Mouse (Mus musculus): ENCODE measurements at regions not wholly inside any gene's neighbourhood (a gene's known extent, or its start where the extent isn't known, plus 50 kb on each side); places are given as distances from the start of the nearest gene placed in this dataset.

DNA sequence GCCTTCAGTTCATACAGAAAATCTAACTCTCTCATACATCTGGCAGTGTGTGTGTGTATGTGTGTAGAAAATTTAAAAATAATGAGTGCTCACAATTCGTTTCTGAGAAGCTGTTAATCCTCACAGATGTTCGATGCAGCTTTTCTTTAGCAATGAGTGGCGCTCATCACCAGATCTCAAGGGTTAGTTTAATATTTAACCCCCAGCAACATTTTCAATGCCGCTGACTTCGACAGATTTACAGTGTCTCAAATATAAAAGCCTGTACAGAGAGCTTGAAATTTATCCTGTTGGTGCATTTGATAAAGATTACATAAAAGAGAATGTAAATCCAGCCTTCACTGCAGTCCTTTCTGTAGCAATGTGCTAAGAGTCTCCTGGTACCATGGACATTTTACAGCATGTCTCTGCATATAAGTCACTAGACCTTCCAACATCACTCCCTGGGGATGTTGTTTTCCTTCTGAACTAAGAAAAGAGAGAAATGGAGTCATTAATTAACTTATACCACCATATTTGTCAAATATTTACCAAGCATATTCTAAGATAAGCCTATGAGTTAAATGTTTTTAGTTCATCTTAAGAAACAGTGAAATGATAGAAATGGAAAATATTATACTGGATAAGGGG lies 670.8 kb upstream of the Kirrel3 start:
- DNase-seq, result no peak

DNA sequence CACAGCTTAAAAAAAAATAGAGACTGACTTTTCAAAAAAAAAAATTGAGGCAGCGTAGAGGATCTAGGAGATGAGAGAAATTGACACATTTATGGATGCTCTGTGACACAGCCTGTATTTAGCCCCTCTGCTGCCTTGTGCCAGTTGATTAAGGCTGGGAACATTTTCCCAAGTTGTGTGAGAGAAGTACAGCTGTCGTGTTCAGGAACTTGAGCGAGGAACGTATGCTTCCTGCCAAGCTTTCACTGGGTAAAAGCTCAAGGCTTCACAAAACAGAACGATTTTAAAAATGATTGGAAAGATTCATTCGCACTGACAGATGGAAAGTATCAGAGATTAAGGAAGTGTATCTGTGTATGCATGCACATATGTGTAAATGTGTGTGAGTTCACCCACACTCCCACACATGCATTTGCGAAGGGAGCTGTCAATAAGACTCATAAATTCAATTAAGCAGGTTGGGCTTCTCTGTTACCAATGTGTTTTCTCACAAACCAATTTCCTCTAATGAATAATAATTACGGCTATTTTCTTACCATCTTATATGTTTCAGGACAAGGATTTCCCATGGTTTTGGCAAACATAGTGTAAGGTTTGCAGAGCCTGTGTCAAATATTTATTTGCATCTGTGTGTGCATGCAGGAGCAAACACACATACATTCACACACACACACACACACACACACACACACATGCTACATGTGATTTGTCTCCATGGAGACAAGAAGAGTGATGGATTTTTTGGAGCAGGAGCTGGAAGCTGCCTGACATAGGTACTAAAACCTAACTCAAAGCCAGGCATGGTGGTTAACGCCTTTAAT lies 662.9 kb upstream of the Kirrel3 start:
- DNase-seq, result no peak

DNA sequence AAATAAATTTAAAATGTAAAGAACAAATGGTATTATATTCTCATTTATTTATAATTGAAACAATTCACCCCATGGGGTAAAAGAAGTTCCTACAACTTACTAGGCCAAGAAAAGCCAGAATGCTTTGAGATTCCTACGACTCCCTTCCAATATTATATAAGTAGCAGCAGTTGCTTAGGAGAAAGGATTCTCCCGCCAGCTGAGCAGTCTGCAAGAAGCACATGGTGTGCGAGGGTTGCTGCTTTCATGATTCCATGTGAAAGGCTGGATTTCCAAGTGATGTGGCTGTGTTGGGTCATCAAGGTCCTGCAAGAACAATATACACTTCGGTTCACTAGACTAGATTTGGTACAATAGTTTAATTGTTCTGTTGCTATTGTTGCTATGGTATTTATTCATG lies 659.6 kb upstream of the Kirrel3 start:
- DNase-seq, result no peak

DNA sequence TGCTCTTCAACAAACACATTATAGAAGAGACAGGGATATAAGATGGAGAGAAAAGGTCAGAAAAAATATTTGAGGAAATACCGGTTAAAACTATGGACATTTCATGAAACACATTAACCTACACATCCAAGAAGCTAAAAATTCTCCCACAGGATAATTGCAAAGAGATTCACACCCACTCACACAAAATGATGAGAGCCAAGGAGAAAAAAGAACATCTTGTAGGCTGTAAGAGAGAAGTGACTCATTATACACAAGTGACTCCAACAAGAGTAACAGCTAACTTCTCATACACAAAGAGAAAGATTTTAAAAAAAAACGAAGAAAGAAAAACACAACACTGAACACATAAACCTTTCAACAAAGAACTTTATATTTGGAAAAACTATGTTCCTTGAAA lies 658.3 kb upstream of the Kirrel3 start:
- no peak for DNase-seq

DNA sequence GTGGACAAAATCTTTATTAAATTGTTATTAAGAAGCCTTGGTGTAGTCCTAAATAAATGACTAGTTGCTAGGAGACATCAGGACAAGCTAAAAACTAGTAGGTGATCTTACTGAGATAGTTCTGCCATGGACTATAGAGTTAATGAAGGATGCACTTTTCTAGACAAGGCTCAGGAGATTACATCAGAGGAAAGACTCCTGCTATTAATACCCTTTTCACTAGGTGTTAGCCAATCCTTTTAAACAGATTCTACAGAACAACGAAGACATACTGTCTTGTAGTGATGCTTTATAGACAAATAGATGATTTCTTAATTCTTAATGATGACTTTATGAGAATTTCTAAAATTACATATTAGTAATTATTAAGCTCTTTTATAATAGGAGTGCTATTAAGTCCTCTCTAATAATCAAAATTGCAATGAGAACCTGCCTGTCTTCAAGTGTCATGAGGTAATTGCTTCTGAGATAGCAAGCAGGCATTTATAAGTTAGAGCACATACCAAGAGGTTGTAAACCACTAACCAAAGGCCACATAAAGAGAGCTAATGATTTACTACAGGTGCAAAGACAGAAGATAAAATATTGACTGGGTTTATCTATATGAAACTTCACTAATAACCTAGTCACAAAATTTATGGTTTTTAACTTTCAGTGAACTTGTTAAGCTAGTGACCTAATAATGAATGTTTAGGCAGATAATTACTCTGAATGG lies 647.9 kb upstream of the Kirrel3 start:
- no peak for DNase-seq

DNA sequence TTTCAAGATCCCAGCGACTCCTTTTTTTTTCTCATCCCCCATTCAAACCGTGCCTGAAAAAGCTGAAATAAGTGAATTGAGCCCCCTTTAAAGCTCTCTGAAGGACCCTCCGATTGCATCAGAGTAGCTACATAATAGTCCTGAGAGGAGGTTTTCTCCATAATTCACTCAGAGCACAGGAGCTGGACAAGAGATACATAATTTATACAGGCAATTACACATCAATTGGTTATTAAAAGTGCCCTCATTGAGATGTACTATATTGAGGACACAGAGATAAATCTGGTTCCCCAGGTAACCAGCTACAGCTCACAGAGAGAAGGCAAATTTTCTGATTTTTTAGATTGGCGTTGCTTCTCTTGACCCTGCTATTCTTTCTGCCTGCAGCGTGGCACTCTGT lies 636.1 kb upstream of the Kirrel3 start:
- DNase-seq, result no peak

DNA sequence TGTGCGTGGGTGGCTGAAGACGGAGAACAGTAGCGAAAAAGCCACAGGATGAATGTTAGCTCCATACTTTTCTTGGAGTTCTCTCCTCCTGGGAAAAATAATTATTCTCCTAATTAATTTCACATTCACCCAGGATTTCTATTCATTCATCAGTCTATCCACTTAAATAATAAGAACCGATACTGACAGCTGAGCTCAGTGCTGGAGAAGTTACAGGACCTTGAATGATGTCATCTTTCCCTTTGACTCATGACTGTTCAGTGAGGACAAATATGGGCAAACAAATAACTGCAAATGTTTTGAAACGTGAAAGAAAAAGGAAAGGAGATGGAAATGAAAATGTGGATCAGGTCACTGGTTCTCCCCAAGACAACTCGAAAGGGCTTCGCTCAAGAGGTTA lies 635.7 kb upstream of the Kirrel3 start:
- DNase-seq, result no peak

DNA sequence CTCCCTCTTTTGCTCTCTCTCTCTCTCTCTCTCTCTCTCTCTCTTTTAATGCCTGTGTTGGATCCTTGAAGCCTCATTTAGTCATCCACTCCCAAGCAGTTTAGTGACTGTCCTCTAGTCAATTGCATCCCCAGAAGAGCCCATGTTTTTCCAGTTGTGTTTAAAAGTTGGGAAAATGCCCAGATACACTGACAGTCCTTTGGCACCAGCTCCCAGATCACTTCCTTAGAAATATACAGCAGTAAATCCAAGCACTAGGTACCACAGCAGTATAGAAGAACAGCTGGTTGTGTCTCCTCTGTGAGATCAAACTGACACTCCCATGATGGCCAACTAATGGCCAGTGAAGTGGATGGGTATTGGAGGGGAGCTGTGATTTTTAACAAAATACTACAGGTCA lies 634.7 kb upstream of the Kirrel3 start:
- DNase-seq, result no peak

DNA sequence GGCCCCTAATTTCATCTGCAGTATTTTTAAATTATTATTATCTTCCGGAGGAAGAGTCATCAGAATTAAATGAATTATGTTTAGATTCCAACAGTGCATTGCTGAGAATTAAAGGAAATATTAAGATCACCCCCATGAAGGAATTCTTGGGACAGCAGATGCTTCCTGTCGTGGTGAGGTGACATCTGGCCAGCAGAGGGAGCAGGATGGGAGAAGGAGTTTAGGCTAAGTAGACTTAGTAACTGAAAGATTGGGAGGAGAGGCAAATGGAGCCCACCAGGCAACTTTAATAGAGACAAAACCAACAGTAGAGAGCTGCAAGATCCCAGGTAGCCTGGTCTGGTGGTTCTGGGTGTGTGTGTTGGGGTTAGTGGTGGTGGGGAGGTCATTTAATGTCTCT lies 629.5 kb upstream of the Kirrel3 start:
- peak; percentile 21 to 54 for DNase-seq

DNA sequence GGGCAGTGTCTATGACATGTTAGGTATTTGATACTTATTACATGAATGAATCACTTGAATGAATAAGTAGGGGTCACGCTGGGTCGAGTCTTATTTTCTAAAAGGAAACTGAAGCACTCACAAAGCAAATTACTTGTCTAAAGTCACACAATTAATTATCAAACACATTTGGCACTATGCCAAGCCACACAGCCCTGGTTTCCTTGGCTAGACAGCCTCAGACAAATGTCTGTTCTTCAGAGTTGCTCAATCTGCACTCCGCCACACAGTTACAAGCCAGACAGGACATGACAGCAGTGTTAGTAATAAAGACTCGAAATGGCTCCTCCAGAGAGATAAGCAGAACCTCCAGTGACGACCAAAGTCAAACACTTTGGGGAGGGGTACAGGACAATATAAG lies 627.2 kb upstream of the Kirrel3 start:
- DNase-seq, result no peak

DNA sequence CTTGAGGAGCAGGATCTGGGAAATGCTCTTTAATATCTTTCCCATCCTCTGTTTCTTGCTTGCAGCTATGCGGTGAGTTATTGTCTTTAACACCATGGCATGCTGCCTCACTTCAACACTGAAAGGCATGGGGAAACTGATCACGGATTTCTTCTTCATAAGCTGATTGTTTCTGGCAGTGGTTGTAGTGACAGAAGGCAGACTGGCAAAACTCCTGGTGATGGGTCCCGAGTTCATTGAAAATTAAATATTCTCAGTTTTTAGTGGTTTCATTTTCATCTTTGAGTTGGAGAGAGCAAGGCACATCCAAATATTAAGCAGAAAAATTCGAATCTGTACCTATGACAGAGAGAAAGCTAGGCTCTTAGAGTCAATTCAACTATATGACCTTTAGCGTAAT lies 617.0 kb upstream of the Kirrel3 start:
- DNase-seq, result no peak

DNA sequence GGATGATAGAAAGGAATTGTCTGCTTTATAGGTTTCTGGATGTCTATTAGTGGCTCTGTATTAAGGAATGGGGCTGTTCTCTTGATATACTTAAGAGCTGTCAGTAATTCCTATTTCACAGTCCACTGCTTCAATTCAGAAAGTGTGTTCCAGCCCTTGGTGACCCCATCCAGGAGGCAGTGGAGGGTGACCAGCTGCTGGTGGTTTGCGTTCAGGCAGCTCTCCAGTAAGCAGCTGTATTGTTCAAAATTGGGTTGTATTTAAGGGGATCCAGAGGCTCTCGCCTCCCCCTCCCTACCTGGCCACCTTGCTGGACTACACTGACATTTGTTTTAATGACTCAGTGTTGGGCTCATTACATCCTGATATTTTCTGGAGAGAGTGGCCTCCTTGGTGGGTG lies 598.4 kb upstream of the Kirrel3 start:
- DNase-seq, result no peak

DNA sequence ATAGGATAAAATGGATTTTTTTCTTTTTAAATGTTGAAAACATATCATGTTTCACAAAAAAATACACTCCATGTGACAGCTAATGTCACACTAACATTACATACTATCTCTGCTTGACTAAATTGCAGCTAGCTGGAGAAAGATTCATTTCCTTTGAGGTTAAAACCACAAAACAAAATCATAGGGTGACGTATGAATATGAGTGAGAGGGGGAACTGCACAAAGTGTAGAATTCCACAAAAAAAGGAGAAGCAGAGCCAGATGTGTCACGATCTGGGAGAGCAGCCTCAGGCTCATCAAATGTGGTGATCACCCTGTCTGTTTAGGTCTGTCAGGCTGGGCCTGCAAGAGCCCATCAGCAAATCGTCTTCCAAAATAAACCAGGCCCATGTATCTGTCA lies 593.7 kb upstream of the Kirrel3 start:
- no peak for DNase-seq

DNA sequence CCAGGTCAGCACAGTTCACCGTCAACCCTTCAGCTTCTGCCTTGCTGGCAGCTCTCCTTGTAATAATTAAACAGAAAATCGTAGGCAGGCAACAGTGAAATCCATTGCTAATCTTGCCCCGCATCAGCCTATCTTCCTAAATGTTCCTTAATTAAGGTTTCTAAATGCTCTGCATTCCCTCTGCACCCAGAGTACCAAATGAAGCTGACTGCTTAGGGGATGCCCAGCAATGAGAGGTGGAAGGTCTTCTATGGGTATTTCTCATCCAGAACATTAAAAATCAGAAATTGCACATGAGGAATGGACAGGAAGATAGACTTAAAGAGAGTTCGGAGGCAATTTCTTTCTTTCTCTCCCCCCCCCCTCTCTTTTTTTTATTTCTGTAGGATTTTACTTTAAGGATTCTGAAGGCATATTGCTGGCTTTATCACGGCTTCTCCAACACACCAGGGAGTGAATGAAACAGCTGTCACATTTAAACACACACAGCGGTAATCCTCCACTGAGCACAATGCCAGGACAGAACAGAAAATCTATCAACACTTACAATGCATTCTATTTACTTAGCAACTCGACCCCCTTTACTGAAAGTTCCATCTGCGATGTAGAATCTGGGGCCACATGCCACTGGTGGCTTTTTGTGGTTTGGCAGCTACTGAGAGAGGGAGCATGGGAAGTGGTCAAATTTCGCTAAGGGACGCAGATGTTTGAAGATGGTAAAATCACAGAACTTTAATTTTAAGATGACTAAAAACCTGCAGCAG lies 584.2 kb upstream of the Kirrel3 start:
- peak; percentile 15 to 27 for DNase-seq

DNA sequence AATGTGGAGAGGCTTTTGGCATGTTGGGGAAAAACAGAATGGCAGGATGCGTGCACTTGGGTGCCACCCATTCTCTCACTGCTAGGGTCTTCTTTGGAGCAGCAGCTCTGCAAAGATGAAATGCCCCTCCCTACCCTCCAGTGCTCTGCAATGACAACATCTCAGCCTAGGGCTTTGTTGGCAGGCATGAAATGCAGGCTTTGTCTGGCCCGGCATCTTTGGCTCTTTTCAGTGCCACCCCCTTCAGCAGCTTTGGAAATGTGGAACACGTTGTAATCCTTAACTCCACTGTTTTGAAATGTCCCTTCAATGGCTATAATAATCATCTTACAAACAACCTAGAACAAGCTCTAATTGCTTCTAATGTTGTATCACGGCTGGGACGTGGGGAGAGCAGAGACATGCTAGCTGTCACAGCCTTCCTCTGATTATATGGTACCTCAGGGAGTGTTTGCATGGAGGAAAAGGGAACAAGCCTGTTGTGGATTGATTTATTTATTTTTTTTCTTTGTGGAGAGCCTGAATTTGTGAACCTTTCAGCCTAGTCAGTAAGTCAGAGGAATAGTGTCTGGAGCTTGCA lies 581.6 kb upstream of the Kirrel3 start:
- no peak for DNase-seq

DNA sequence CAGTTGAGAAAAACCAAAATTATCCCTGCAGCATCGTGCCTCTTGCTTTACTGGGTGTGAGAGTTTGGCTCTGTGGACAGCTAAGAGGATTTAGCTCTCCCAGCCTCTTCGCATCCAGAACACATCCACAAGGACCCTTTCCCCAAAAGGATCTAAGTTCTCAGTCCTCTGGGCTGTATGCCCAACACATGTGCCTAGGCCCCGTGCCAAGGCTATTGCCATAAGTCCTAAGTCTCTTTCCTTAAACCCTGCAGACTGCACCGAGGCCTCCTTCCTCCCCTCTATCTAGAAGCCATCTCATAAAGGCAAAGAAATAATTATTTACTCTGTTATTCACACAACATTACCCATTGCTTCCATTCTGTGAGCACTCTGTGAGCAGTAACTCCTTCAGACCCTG lies 570.8 kb upstream of the Kirrel3 start:
- no peak for DNase-seq

DNA sequence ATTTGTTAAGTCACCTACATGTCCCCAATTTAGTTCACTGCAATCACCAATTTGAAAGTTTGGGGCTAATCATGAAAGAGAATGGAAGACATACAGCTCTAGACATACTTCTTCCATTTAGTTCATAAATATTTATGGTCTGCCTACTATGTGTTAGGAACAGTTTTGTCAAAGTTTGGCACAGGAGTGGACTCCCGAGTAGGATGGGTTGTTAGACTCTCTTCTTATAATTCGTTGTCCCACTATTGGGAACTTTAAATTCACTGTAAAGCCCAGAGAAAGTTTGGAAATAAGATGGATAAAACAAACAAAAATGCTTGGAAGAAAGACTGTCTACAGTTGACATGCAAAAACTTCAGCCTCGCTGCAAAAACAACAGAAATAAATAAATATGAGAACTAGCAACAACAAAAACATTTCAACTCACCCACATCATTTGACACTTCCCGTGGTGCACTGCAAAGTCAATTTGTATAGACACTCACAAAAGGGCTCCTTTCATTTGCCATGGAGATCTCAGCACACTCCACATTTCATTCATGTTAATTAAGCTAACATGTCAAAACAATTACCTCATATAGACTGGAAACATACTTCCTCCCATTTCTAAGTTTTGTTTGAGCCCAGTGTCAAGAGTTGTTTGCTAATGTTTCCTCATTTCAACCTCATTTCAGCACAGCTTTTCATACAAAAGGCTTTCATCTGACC lies 570.2 kb upstream of the Kirrel3 start:
- no peak for DNase-seq

DNA sequence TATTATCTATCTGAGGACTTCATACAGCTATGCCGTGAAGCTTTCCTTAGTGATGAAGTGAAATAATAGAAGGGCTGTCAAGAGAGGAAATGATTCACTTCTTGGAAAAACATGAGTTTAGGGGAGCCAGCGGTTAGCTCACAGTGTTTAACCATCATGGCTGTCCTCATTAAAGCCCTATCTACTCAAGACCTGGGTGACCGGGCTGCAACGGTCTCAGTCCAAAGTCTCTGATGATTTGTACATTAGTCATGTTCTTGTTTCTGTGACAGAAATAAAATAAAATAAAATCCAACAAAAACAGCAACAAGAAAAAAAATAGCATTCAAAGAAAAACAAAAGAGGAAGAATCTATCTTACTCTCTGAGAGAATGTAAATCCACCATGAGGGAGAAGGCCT lies 555.4 kb upstream of the Kirrel3 start:
- DNase-seq, result no peak

DNA sequence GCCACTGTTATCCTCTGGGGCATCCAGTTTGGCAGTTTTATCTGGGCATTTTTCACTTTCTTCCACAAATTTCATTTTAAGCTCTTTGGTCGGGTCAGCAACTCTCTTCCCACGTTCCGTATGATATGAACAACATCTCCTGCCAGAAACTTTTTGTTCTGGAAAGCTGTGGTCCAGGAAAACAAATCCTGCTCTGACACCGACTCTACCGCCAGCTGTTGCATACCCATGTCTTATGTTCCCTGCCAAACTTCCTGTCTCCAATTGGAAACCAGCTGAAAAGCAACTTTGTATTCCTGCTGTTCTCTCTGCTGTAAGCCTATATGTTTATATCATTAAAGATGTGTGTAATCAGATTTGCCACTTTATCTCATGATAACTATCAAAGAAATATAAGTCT lies 551.6 kb upstream of the Kirrel3 start:
- no peak for DNase-seq

DNA sequence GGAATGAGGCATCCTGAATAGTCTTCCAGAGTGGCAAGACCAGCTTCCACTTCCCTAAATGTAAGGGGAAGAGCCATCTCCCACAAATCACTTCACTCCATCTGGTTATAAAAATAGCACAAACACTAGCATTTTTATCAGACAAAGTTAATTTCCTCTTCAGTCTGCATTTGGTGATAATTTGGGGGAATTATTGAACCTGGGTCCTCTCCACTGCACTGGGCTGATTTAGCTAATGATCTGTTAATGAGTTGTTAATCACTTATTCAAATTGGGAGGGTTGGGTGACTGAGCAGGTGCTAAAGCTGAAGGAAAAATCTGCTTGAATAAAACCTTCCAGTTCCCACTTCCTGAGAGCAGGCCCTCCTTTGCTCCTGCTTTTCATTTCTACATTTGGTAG lies 531.4 kb upstream of the Kirrel3 start:
- DNase-seq, result no peak
